Mouse (Mus musculus) macrophage (primary cell): ENCODE results near the gene Pet117. TPM values are rescaled to one million over a fixed set of nuclear protein-coding genes. Genes with fewer than 3 reads are reported as not detected.
A peak's percentile ranks its signal among the peaks of the same experiment; 100 is the strongest.

Source experiments
- H3K27ac ChIP-seq: fragments of 350-480 bp; formaldehyde crosslinking; 2 replicates; pipeline ENCODE4 v1.9.0; 2021
- H3K36me3 ChIP-seq: fragments of 350-480 bp; formaldehyde crosslinking; 2 replicates; pipeline ENCODE4 v1.9.0; 2021; ENCODE audit errors: inconsistent target
- H3K4me3 ChIP-seq: fragments of 350-480 bp; formaldehyde crosslinking; 2 replicates; pipeline ENCODE4 v1.9.0; 2021; ENCODE audit errors: inconsistent target
- H3K79me2 ChIP-seq: fragments of 350-480 bp; formaldehyde crosslinking; 2 replicates; pipeline ENCODE4 v1.9.0; 2021; ENCODE audit errors: inconsistent target
- WGBS: methylation state at CpG from one replicate; pipeline ENCODE4 v1.1.7; 2026; ENCODE audit warnings: inconsistent platforms; ENCODE audit not compliant: missing documents; 5-methylcytosine and 5-hydroxymethylcytosine counted together
- polyA plus RNA-seq: library from polyadenylated mRNA; stranded (reverse); fragments of 250-400 nt; gene quantifications from 3 replicates; pipeline ENCODE4 v1.2.4, GENCODE M21; 2018; ENCODE audit warnings: inconsistent platforms

The Pet117 gene
- polyA plus RNA-seq, 1 experiment from 2014 or later, result 11.6 TPM

DNA sequence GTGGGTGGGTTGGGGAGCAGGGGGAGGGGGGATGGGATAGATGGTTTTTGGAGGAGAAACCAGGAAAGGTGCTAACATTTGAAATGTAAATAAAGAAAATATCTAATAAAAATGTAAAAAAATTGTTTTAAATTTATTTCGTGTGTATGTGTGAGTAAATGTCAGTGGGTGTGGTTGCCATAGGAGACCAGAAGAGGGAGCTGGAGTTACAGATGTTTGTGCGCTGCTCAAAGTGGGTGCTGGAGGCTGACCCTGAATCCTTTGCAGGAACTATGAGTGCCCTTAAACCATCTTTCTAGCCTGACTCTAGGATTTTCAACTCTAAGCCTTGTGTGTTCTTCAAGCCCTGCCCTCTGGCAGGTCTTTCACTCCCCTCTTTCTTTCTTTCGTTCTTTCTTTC, 20.3 kb upstream of the Pet117 start:
- no peak overlapping the region for H3K4me3 ChIP-seq
- 82% methylated on average over 2 of the region's 3 CpGs for WGBS
- H3K27ac ChIP-seq, result no peak overlapping the region
- no peaks in the 10 kb centered on the region for H3K36me3 ChIP-seq
- no peaks in the 10 kb centered on the region for H3K79me2 ChIP-seq

DNA sequence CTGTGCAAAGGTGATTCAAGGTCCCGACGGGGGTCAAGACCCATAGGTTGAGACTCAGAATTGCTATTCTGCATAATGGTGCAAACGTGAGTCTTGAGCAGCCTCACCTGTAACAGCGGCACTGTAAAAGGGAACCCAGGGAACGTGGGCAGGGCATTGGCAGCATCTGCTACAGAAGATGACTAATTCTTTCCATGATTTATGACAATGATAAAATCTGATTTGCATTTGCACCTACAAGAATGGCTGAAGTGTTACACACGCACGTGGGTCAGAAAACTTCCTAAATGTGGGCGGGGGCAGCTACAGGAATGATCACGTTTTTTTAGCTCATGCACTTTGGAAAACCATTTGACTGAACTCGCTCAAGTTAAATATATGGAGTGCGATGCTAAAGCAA, 16.0 kb upstream of the Pet117 start:
- Histone ChIP-seq H3K79me2 (no peaks in the 10 kb centered on the region), H3K4me3 (no peak overlapping the region), H3K27ac (no peak overlapping the region), H3K36me3 (no peaks in the 10 kb centered on the region)
- 90% methylated on average over 11 of the region's 11 CpGs for WGBS

DNA sequence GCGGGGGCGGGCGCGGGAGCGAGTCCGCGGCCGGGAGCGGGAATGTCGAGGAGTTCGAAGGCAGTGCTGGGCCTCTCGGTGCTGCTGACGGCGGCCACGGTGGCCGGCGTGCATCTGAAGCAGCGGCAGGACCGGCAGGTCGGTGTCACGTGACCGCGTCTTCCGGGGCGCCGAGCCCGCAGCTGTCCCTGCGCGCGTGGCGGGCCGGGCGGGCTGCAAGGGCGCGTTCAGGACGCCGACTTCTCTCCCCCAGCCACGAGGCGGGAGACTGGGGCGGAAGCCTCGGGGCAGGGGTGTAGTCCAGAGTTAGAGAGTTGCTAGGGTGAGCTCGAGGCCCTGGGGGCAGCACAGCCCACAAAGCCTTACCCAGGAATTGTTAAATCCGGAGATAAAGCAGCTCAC, 225 bp downstream of the Pet117 start:
- Histone ChIP-seq H3K36me3 (peaks cover 9% of the 10 kb centered on the region), H3K27ac (peak overlapping the region; percentile 91), H3K79me2 (peaks cover 47% of the 10 kb centered on the region), H3K4me3 (peak overlapping the region; percentile 85)
- under 1% methylated on average over 43 of the region's 43 CpGs for WGBS

- peak overlapping the region; percentile 85 for H3K4me3 ChIP-seq
- 1% methylated on average over 12 of the region's 12 CpGs for WGBS
- H3K27ac ChIP-seq, result peak overlapping the region; percentile 91
- peaks cover 52% of the 10 kb centered on the region for H3K79me2 ChIP-seq
- H3K36me3 ChIP-seq, result peaks cover 14% of the 10 kb centered on the region
Observed at GRCm38 (mm10) chr2:144369511-144369910, 715 bp downstream of the Pet117 start.

- H3K79me2 ChIP-seq, result peaks cover 52% of the 10 kb centered on the region
- peaks cover 33% of the 10 kb centered on the region for H3K36me3 ChIP-seq
- no peak overlapping the region for H3K4me3 ChIP-seq
- H3K27ac ChIP-seq, result no peak overlapping the region
- 96% methylated on average over 4 of the region's 4 CpGs for WGBS
Observed at GRCm38 (mm10) chr2:144371566-144371965, 2.8 kb downstream of the Pet117 start.

GRCm38 (mm10) chr2:144373063-144373462, 4.3 kb downstream of the Pet117 start:
- Histone ChIP-seq H3K27ac (no peak overlapping the region), H3K79me2 (peaks cover 52% of the 10 kb centered on the region), H3K36me3 (peaks cover 46% of the 10 kb centered on the region), H3K4me3 (no peak overlapping the region)
- WGBS, result 93% methylated on average over 9 of the region's 9 CpGs

DNA sequence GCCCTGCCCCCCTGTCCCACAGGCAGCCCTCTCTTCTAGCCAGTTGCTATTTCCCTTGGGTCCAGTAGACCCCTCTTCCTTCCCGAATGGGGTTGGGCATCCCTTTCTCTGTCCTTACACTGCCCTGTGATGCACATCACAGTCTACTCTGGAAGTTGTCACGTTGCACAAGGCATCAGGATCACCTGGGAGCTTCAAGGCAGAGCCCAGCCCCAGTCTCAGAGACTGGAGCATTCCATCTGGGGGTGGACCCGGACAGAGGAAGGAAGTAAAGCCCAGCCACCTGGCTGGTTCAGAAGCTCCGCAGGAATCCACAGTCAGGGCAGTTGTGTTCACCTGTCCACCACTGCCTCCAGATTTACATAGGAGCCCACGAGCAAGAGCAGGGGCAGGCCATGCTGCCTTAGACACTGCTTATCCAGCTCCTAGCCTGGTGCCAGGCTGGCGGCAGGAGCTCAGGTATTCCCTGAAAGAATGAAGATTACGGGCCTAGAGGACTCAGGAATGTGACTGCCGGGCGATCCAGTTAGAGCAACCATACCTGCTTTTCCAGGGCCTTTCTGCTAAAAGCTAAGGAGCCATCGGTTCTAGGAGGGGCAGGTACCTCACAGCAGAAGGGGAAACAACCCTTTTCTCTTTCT, 6.4 kb downstream of the Pet117 start:
- WGBS, result 93% methylated on average over 9 of the region's 10 CpGs
- Histone ChIP-seq H3K36me3 (peaks cover 66% of the 10 kb centered on the region), H3K4me3 (no peak overlapping the region), H3K79me2 (peaks cover 42% of the 10 kb centered on the region), H3K27ac (no peak overlapping the region)

- WGBS, result 89% methylated on average over 3 of the region's 3 CpGs
- H3K79me2 ChIP-seq, result no peaks in the 10 kb centered on the region; the same call in 1 of the 2 replicates
- H3K36me3 ChIP-seq, result peaks cover 90% of the 10 kb centered on the region
- H3K4me3 ChIP-seq, result no peak overlapping the region
- no peak overlapping the region for H3K27ac ChIP-seq
Observed at GRCm38 (mm10) chr2:144381293-144381692, 12.5 kb downstream of the Pet117 start.

DNA sequence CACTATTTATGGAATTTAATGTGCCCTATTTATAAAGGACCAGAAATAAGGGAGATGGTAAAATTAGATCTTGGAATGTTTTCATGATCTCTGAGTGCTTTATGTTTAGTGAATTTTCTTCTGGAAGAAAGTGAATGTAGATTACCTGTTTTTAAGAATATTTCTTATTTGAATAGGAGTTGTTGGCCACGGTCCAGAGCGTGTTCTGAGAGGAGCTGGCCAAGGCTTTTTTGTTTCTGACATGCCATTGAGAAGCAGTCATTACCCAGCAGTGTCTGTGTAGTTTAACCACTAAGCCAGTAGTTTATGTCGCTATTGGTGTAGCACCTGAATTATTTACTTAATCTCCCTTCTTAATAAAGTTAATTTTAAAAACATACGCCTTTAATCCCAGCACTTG, 12.9 kb downstream of the Pet117 start:
- Histone ChIP-seq H3K4me3 (no peak overlapping the region), H3K79me2 (no peaks in the 10 kb centered on the region; the same call in 1 of the 2 replicates), H3K36me3 (peaks cover 88% of the 10 kb centered on the region), H3K27ac (no peak overlapping the region)
- 95% methylated on average over 4 of the region's 4 CpGs for WGBS

- 82% methylated on average over 7 of the region's 7 CpGs for WGBS
- Histone ChIP-seq H3K79me2 (no peaks in the 10 kb centered on the region; the same call in 1 of the 2 replicates), H3K36me3 (peaks cover 82% of the 10 kb centered on the region), H3K4me3 (no peak overlapping the region), H3K27ac (no peak overlapping the region)
Observed at GRCm38 (mm10) chr2:144382624-144383138, 13.9 kb downstream of the Pet117 start.

DNA sequence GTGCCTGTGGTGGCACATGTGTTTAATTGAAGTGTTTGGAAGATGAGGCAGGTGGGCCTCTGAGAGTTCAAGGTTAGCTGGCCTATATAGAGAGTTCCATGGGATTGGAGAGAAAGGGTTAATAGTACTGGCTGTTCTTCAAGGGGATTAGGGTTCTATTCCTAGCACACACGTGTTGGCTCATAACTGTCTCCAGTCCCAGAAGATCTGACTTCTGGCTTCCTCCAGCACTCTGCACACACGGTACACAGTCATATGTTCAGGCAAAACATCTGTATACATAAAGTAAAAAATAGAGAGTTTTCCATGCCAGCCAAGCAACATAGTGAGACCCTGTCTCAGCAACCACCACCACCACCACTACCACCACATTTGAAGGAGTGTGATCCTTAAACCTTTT, 17.5 kb downstream of the Pet117 start:
- Histone ChIP-seq H3K79me2 (no peaks in the 10 kb centered on the region), H3K27ac (no peak overlapping the region), H3K36me3 (peaks cover 80% of the 10 kb centered on the region), H3K4me3 (no peak overlapping the region)
- 89% methylated on average over 2 of the region's 2 CpGs for WGBS

- H3K4me3 ChIP-seq, result no peak overlapping the region
- peaks cover 71% of the 10 kb centered on the region for H3K36me3 ChIP-seq
- no peak overlapping the region for H3K27ac ChIP-seq
- 96% methylated on average over 3 of the region's 3 CpGs for WGBS
- no peaks in the 10 kb centered on the region for H3K79me2 ChIP-seq
Observed at GRCm38 (mm10) chr2:144388416-144388815, 19.6 kb downstream of the Pet117 start.

DNA sequence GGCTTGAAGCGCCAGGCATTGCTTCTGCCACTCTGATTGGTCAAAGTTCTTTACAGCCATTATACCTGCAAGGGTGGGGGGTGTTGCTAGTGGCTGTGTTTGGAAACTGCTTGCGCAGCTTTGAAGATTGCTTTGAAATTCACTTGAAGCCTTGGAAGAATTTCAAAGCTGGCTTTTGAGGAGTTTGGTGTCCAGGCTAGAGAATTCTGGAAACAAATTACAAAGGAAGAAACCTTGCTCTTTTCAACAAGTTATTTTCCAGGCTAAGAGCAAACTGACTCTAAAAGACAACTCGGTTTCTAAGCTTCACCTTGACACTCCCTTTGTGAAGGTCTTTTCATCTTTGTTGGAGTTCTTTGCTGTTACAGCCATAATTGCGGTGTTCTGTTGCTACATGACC, 30.7 kb downstream of the Pet117 start:
- H3K27ac ChIP-seq, result no peak overlapping the region
- H3K79me2 ChIP-seq, result peaks cover 57% of the 10 kb centered on the region
- 96% methylated on average over 4 of the region's 4 CpGs for WGBS
- H3K36me3 ChIP-seq, result peaks cover 79% of the 10 kb centered on the region
- H3K4me3 ChIP-seq, result no peak overlapping the region

- Histone ChIP-seq H3K79me2 (peaks cover 47% of the 10 kb centered on the region), H3K4me3 (no peak overlapping the region), H3K27ac (no peak overlapping the region), H3K36me3 (peaks cover 77% of the 10 kb centered on the region)
- 90% methylated on average over 6 of the region's 6 CpGs for WGBS
Observed at GRCm38 (mm10) chr2:144400659-144401058, 31.9 kb downstream of the Pet117 start.

- H3K4me3 ChIP-seq, result no peak overlapping the region
- peaks cover 36% of the 10 kb centered on the region for H3K36me3 ChIP-seq
- H3K27ac ChIP-seq, result no peak overlapping the region
- 84% methylated on average over 4 of the region's 4 CpGs for WGBS
- H3K79me2 ChIP-seq, result no peaks in the 10 kb centered on the region
Observed at GRCm38 (mm10) chr2:144409037-144409436, 40.2 kb downstream of the Pet117 start.

DNA sequence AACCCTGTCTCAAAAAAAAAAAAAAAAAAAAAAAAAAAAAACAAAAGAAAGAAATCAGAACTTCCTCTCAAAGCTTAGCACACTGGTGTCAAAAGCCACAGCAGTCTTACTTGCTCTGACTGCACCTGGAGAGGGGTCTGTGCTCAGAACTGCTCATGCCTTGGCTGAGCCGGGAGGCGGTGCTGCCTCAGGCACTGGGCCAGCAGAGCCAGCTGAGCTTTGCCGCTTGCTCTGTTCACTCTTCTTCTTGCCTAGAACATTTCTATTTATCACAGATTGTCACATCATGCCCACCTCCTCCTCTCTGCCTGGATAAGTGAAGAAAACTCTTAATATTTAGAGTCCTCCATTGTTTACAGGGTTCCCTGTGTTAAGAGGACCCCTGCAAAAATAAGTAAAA, 41.8 kb downstream of the Pet117 start:
- WGBS, result 90% methylated on average over 3 of the region's 3 CpGs
- Histone ChIP-seq H3K4me3 (no peak overlapping the region), H3K36me3 (peaks cover 24% of the 10 kb centered on the region), H3K79me2 (no peaks in the 10 kb centered on the region), H3K27ac (no peak overlapping the region)
